Mouse (Mus musculus): ENCODE data around the gene Mgl2. TPM values are rescaled to one million over a fixed set of nuclear protein-coding genes. Genes with fewer than 3 reads are reported as not detected.
A peak's percentile ranks its signal among the peaks of the same experiment; 100 is the strongest.
"Not testable (repeated sequence)": the region's sequence is repeated elsewhere in the genome, so short reads cannot be mapped to it uniquely, and the experiment has no call there.

Mgl2 gene
- total RNA-seq (2017) = 0.38 to 0.39 TPM in 2 of 3 replicates, not detected in the other

- ATAC-seq (replicated peaks; ENCODE audit: insufficient number of reproducible peaks, low FRiP score, low TSS enrichment, poor library complexity, severe bottlenecking) = no peak
Measured at GRCm38 (mm10) chr11:70129926-70130379, at the start of gene Mgl2. Gene Mgl2, plus strand, starts transcription at chr11:70130329.

- ATAC-seq (replicated peaks; ENCODE audit: insufficient number of reproducible peaks, low FRiP score, low TSS enrichment, poor library complexity, severe bottlenecking) = no peak
Measured at GRCm38 (mm10) chr11:70080803-70081590, 49.1 kb upstream of the Mgl2 start.

- peak; percentile 88 for ATAC-seq (replicated peaks; ENCODE audit: insufficient number of reproducible peaks, low FRiP score, low TSS enrichment, poor library complexity, severe bottlenecking)
Measured at GRCm38 (mm10) chr11:70084563-70084962, 45.6 kb upstream of the Mgl2 start.

- peak; percentile 83 for ATAC-seq (replicated peaks; ENCODE audit: insufficient number of reproducible peaks, low FRiP score, low TSS enrichment, poor library complexity, severe bottlenecking)
Measured at GRCm38 (mm10) chr11:70091986-70092783, 37.9 kb upstream of the Mgl2 start, which contains the start of gene Asgr2. Gene Asgr2, plus strand, starts transcription at chr11:70092644.

DNA sequence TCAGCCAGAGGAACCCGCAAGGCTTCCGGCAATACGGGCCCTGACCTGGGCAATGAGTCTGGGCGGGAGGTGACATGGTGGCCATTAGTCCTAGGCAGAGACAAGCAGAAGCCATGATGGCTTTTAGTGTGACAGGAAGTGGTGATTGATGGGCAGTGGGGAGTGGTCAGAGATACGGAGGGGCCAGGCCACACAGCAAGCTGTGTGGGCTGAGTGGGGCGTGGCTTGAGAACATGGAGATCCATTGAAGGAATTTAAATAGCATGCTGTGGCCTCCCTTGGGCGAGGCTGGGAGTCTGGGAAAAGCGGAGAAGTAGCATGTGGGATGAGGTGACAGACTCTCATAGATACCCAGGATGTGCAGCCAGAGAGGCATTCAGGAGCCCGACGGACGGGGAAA is 32.7 kb upstream of the Mgl2 start:
- no peak for ATAC-seq (replicated peaks; ENCODE audit: insufficient number of reproducible peaks, low FRiP score, low TSS enrichment, poor library complexity, severe bottlenecking)

DNA sequence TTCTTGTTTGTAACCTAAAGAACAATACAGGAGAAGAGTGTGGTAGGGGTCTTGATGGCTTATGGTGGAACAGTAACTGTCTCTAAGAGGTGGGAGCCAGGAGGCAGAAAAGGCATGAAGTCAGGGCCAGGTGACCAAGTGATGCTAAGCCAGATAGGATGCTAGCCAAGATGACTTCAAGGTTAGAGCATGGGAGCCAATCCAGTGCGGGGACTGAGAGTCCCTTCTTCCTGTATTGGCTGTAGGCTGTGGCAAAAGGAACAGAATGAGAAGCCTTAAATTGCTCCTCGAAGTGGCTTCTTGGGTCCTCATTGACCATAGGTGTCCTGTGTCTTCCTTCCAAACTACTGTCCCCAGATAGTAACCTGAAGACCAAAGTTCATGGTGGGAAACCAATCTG is 31.0 kb upstream of the Mgl2 start:
- ATAC-seq (replicated peaks; ENCODE audit: insufficient number of reproducible peaks, low FRiP score, low TSS enrichment, poor library complexity, severe bottlenecking) = no peak

DNA sequence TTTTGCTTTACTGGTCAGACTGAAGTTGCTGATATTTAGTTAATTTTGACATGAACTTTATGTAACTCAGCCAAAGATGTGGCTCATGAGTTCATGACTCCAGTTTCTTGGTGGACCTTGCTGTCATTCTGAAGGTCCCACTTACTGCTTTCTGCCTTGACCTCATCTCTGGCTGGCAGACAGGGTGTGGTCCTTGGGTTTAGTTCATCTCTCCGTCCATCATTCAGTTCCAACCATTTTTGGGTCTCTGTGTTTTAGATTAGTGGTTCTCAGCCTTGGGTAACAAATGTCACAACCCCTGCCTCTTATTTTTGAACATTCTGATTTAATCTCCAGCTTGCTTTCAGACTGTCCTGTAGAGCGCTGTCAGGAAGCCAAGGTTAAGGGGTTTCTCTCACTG is 30.3 kb upstream of the Mgl2 start:
- no peak for ATAC-seq (replicated peaks; ENCODE audit: insufficient number of reproducible peaks, low FRiP score, low TSS enrichment, poor library complexity, severe bottlenecking)

- no peak for ATAC-seq (replicated peaks; ENCODE audit: insufficient number of reproducible peaks, low FRiP score, low TSS enrichment, poor library complexity, severe bottlenecking)
Measured at GRCm38 (mm10) chr11:70103701-70104315, 26.3 kb upstream of the Mgl2 start.

DNA sequence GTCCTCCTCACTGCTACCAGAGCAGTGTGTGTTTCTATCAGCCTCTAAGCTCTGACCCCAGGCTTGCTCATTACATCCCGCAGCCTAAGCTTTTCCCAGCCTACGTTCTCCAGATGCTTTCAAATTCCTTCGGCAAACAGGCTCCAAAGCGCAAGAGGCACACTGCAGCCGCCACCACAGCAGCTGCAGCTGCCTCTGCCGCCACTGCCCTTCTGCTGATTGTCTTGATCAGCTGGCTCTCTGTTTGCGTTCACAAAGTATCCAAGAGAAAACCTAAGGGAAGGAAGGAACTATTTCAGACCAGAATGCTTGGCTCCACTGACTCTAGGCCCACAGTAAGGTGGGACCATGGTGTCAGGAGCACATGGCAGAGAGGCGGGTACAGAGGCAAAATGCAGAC is 23.0 kb upstream of the Mgl2 start:
- no peak for ATAC-seq (replicated peaks; ENCODE audit: insufficient number of reproducible peaks, low FRiP score, low TSS enrichment, poor library complexity, severe bottlenecking)

GRCm38 (mm10) chr11:70110146-70110545 is 20.0 kb upstream of the Mgl2 start:
- ATAC-seq (replicated peaks; ENCODE audit: insufficient number of reproducible peaks, low FRiP score, low TSS enrichment, poor library complexity, severe bottlenecking) = 0 out of 2 replicates have a peak, but pooled peaks have one; percentile 45

GRCm38 (mm10) chr11:70114562-70114961 is 15.6 kb upstream of the Mgl2 start:
- ATAC-seq (replicated peaks; ENCODE audit: insufficient number of reproducible peaks, low FRiP score, low TSS enrichment, poor library complexity, severe bottlenecking) = peak; percentile 70

DNA sequence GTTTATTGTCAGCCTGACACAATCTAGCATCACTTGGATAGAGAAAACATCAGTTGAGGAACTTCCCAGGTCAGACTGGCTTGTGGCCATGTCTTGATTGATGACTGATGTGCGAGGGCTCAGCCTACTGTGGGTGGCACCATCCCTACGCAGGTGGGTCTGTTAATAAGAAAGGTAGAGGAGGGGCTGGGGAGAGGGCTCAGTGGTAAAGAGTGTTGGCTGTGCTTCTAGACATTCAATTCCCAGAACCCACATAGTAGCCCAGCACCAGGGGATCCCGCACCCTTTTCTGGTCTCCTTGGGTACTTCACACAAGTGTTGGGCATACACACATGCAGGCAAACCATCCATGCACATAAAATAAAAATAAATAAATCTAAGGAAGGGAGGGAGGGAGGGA is 14.2 kb upstream of the Mgl2 start:
- no peak for ATAC-seq (replicated peaks; ENCODE audit: insufficient number of reproducible peaks, low FRiP score, low TSS enrichment, poor library complexity, severe bottlenecking)

DNA sequence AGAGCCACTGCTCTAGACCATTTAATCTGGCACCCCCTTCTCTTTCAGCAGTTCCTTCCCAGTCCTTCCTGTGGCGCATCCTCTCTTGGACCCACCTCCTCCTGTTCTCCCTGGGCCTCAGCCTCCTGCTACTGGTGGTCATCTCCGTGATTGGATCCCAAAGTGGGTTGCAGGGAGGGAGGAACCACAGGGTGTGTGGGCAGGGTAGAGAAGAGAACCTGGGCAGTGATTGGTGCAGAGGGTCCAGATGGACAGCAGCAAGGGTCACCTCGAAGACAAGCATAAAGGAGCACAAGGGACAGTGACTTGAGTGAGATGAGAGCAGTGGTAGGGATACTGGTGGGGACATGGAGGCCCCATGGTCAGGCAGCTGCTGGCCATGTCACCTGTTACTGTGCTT is 4.9 kb downstream of the Mgl2 start:
- ATAC-seq (replicated peaks; ENCODE audit: insufficient number of reproducible peaks, low FRiP score, low TSS enrichment, poor library complexity, severe bottlenecking) = not testable (repeated sequence)

DNA sequence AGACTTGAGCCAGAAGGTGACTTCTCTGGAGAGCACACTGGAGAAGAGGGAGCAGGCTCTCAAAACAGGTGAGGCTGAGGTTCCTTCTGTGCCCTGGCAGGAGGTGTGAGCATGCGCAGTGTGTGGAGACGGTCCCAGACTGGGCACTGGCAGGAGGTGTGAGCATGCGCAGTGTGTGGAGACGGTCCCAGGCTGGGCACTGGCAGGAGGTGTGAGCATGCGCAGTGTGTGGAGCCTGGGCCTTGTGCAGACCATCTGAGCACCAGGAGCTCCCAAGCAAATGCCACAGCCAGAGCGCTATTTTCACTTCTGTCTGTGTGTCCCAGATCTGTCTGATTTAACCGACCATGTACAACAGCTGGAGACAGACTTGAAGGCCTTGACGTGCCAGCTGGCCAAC is 5.8 kb downstream of the Mgl2 start:
- ATAC-seq (replicated peaks; ENCODE audit: insufficient number of reproducible peaks, low FRiP score, low TSS enrichment, poor library complexity, severe bottlenecking) = 0 out of 2 replicates have a peak, but pooled peaks have one; percentile 47

- no peak for ATAC-seq (replicated peaks; ENCODE audit: insufficient number of reproducible peaks, low FRiP score, low TSS enrichment, poor library complexity, severe bottlenecking)
Measured at GRCm38 (mm10) chr11:70139171-70139570, 9.0 kb downstream of the Mgl2 start.

DNA sequence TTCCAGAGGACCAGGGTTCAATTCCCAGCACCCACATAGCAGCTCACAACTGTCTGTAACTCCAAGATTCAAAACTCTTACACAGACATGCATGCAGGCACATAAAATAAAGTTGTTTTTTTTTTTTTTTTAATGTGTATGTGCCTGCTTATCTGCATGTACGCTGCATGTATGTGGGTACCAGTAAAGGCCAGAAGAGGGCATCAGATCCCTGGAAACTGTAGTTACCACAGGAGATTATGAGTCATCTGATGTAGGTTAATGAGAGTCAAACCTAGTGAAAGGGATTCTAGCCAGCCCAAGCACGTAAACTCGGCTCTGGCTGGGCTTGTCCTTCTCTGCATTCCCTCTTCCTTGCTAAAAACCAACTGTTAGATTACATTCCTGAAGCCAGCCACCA is 20.9 kb downstream of the Mgl2 start:
- ATAC-seq (replicated peaks; ENCODE audit: insufficient number of reproducible peaks, low FRiP score, low TSS enrichment, poor library complexity, severe bottlenecking) = no peak

DNA sequence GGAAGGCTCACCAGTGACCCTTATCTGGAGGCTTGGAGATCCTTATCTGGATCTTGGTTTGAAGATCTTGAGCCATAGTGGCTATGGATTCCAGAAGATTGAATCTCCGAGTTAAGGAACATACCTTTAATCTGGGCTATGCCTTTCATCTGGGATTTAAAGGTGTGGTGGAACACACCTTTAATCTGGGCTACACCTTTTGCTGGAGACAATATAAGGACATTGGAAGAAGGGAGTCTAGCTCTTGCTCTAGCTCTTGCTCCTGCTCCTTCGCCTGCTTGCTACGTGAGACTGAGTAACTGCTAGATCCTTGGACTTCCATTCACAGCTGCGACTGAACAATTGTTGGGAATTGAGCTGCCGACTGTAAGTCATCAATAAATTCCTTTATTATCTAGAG is 25.8 kb downstream of the Mgl2 start, which contains the start of gene Clec10a:
Gene Clec10a (plus strand): TSS at position 301 of the 400 bp plus-strand sequence.
- not testable (repeated sequence) for ATAC-seq (replicated peaks; ENCODE audit: insufficient number of reproducible peaks, low FRiP score, low TSS enrichment, poor library complexity, severe bottlenecking)

- no peak for ATAC-seq (replicated peaks; ENCODE audit: insufficient number of reproducible peaks, low FRiP score, low TSS enrichment, poor library complexity, severe bottlenecking)
Measured at GRCm38 (mm10) chr11:70162336-70162735, 32.2 kb downstream of the Mgl2 start.

Measured in monocyte, adult 5-6 weeks (primary cell).